Mouse (Mus musculus) layer of hippocampus, adult 9-10 months (tissue): ENCODE data around the gene Sdsl.
"Not testable (repeated sequence)": the region's sequence is repeated elsewhere in the genome, so short reads cannot be mapped to it uniquely, and the experiment has no call there.

ENCODE experiments used
- DNase-seq: peaks from one replicate; pipeline ENCODE4 v3.0.0; 2022; ENCODE audit warnings: low spot score

The Sdsl gene

DNA sequence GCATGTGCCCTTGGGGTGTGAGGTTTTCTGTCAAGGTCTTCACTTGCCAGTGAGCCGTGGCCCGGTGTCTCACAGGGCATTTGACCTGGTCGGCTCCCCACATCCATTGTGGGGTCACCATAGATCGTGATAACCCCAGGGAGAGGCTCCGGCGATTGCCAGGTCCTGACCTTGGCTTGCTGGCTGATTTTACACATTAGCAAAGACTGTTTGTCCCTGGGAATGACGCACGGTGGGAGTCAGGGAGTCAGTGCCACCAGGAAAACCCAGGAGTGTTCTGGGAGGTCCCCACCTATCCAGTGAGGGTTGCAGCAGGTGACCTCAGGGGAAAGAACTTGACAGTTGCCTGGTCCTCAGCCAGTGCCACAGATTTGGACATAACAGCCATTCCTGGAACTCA lies at the start of gene Sdsl:
Gene Sdsl (minus strand): TSS at position 41 of the 400 bp plus-strand sequence.
- DNase-seq: no peak

DNA sequence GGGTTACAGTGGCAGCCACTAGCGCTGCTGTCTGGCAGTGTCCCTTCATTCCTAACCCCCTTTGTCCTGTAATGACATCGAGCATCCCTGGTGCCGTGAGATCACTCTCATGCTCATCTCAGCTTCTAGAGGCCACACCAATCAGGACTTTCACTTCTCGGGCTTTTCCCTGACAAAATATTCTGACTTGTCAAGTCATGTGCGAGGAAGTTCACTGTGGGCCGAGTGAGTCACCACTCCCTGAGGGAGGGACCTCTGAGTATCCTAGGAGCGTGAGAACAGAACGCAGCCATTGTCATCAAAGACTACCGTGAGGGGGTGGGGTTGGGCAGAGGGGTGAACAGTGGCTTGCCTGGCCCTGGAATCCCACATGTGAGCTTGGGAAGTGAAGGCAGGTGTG lies 44.9 kb upstream of the Sdsl start:
- no peak for DNase-seq

DNA sequence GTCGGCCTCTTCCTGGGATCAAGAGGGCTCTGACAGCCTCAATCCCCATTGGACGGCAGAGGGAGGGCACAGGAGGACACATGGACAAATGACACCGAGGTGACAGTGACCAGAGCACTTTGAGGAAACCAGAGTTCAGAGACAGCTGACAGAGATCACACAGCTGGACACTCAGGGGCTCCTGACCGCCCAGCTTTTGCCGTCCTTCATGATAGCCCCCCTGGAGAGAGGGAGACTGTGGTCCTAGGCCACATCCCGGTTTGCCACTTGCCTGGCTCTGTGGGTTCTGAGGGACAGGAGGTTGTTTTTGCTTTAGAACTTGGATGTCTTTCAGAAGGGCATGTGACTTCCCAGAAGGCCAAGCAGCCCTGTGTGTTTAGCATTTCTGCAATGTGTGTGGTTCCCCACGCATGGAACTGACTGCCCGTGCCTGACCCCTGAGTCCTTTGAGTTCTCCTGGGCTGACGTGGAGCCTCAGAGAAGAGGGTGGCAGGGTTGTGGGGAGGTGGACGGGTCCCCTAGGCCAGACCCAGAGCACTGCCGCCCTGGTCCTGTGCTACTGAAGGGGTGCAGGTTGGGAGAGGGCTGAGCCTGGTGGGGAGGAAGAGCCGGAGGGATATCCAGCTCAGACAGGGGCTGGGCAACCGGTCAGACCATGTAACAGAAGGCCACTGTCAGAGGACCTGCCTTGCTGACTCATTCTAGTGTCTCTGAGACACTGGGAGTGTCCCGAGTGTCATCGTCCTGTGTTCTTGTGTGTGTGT lies 43.8 kb upstream of the Sdsl start:
- DNase-seq: no peak

DNA sequence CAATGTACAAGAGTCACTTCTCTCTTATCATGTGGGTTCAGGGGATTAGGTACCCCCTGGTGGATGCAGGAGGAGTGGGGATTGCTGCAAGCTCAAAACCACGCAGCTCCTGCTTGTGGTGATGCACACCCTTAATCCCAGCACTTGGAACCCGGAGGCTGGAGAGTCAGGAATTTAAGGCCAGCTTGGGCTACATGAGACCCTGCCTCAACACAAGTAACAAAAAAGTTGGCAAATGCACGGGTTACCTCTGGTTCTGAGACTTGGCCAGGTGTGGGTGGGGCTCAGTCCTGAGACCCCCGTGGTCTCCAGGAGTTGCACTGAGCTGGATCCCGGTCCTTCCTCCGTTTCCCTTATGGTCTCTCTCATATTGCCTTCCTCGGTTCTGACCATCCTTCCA lies 42.8 kb upstream of the Sdsl start:
- no peak for DNase-seq

DNA sequence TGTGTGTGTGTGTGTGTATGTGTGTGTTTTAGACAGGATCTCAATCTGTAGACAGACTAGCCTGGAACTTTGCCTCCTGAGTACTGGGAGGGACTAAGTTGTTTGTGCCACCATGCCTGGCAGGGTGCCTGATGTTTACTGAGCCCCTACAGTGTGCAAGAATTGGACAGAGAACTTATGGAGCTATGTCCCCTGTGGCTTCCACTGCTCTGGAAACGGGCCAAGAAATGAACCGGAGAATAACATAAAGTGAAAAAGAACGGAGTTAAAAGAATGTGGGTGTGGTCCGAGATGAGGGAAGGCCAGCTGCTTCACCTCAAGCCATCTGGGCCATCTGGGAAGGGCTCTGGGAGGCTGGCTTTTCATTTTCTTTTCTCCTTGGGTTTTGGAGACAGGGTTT lies 42.1 kb upstream of the Sdsl start:
- DNase-seq: no peak

DNA sequence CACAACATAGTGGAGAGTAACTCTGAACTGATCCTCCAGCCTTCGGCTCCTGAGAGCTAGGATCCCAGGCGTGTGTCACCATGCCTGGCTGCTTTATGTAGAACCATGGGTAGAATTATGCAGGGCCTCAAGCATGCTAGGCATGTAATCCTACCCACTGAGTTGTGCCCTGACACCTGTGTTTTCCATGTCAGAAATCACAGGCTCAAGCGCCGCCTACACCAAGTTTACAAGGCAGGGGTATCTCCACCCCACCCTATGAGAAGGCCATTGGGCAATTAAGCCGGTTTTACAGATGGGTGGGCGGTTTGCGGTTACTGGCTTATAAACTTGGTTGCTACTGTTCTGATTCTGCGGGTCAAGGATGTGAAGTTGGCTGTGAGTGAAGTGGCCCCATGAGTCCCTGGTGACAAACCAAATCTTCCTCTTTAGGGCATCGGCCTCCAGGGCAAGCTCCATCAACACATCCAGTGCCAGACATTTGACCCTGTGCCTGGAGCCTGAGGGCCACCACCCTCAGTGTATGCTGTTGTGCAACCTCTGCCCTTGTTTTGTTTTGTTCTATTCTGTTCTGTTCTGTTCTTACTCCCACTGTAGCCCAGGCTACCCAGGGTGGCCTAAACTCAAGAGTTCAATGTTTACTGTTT lies 41.5 kb upstream of the Sdsl start:
- no peak for DNase-seq

DNA sequence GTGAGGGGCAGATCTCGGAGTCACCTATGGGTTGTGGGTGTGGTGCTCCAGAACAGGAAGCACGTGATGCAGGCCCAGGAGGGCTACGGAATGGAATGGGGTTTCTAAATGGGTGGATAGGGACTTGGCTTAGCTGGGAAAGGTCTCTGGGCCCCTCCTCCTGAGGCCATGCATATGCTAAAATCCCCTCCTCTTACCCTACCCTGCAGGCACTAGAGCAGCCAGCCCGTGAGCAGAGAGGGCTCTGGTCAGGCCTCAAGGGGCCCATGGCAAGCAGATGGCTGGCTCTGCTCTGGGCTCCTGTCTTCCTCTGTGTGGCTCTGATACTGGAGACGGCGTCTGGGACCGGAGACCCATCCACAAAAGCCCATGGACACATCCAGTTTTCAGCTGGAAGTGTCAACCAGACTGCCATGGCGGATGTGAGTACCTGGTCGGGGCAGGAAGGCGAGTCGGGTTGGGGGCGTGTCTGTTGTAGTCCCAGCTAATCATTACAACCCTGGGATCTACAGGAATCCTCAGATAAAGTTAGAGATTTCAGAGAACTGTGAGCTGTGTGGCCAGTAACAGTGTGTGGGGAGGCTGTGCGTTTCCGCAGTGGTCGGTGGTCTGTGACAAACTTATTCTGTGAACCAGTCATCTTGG lies 40.4 kb upstream of the Sdsl start:
- no peak for DNase-seq

DNA sequence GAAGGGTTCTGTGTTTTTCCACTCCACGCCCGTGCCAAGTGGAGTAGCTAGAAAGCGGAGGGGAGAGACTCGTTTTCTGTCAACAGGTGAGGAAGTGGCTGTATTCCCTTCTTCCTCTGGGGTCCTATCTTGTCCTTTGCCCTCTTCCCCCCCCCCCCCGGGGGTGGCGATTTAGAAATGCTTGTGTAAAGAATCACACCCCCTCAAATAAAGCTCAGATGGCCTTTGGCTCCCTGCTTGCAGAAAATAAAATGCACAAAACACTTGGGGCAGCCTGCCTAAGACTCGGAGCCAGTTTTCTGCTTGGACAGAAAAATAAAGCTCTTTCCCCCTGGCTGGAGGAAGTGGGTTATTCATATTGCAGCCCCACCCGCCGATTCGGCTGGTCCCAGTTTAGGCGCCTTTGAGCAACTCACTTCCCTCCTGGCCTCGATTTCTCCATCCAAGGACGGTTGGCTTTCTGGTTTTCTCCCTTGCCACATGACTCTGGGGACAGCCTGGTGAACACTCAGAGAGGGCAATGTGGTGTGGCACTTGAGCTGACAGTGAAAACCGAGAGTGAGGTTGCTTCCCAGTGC lies 39.1 kb upstream of the Sdsl start:
- DNase-seq: no peak

DNA sequence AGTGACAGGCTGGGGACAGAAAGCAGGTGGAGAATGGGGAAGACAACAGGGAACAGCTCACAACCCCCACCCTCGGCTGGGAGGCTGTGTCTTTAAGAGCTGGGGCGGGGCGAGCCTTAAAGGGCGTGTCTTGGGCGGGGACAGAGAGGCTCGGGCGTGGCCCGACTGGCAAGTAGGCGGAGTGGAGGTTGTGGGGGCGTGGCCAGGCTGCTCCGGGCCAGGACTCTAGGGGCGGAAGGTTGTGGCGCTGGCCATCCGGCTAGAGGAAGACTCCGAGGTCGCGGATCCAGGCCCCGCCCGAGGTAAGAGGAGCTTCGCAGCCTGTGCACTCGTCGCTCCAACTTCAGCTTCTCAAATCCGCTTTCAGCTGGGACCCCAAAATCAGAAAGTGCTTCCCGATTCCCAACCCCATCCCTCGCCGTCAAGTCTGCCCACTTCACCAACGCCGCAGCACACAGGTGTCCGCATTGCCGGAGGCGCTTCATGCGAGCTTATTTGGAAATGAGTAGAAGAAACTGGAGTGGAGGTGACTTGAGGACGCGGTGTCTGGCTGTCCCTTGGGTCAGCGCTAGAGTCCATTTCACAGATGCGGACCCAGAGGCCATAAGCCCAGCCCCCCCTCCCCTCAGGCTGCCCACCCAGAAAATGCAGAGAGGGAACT lies 38.5 kb upstream of the Sdsl start, which contains the start of gene Slc8b1:
Gene Slc8b1 (plus strand): TSS at position 187 of the 661 bp plus-strand sequence.
- DNase-seq: peak; percentile 70

DNA sequence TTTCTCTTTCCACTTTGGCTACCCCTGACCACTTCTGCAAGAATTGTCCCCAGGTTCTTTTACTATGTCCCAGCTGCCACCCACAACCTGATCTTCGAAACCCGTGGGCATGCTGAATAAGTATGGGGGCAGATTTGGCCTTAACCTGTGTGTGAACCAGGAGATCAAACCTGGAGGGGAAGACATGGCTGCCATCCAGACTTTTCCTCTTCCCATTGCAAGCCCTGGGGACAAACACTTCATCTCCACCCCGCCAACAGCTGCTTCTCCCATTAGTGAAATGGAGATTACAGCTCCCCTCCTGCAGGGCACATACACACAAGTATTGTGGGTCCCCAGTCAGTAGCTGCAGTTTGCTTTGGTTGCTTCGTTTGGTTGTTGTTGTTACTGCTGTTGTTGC lies 34.7 kb upstream of the Sdsl start:
- no peak for DNase-seq

DNA sequence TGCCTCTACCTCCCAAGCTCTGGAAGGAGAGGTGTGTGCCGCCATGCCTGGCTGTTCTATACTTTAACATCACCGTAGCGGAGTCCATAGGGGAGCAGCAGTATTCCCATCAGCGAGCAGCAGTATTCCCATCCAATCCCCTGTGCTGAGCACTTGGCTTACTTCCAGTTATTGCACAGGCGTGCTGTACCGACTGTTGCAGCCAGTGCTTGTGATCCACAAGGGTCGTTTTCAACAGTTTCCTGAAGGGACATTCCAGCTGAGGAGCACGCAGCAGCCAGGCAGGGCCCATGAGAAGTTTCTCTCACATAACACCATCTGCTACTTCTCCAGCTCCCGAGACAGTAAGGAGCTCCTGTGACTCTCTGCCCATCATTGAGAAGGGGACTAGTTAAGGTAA lies 33.9 kb upstream of the Sdsl start:
- DNase-seq: no peak

DNA sequence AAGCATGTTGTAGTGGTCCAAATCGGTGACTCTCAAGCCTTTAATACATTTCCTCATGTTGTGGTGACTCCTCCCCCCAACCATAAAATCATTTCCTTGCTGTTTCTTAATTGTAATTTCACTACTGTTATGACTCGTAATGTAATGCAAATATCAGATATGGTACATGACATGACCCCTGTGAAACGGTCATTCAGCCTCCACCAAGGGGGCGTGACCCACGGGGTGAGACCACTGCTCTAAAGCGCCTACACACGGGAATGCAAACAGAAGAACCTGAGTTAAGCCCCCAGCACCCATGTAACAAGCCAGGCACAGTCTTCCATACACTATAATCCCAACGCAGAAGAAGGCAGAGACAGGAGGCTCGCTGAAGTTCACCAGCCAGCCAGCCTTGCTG lies 33.2 kb upstream of the Sdsl start:
- no peak for DNase-seq

DNA sequence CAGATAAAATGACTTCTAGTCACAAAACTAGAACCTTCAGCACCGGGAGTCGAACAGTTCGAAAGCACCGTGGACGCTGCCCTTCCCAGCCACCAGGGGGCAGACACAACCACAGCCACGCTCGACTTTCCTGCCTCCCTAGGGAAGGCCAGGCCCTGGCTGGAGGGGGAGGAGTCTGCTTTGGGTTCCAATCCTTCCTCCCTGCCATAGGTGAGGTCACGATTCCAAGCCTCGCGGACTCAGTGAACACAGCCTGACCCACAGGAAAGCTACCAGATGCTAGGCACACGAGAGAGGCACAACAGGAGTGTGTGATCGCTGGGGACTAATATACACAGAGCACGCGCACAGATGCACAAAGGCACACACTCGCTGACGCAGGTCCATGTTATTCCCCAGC lies 32.8 kb upstream of the Sdsl start:
- no peak for DNase-seq

DNA sequence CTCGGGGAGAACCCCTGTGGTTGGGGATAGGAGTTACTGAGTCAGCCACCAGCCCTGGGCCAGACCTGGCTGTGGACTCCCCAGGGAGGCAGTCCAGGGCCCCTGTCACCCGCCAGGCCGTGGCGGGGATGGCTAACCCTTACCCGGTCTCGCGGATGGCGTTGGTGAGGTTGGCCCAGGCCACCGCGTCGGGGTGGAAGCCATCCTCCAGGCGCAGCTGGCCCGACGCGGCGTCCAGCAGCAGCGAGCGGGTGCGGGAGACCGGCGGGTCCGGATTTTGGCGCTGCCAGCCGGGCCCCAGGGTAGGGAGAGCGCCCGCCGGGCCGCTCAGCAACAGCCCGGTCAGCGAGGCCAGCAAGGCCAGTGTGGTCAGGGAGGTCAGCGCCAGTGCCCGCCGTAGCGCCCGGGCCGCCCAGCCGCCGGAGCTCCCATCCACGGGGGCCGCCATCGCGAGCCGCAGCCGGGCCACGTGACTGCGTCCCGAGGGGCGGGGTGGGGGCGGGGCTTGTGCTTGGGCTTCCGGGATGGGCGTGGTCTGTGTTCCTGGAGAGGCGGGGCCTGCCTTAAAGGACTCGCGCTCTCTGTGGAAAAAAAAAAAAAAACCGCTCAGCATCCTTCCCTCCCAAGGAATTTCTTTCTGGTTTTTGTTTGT lies 30.7 kb upstream of the Sdsl start, which contains the start of gene Plbd2:
Gene Plbd2 (minus strand): TSS at position 482 of the 652 bp plus-strand sequence.
- no peak for DNase-seq

DNA sequence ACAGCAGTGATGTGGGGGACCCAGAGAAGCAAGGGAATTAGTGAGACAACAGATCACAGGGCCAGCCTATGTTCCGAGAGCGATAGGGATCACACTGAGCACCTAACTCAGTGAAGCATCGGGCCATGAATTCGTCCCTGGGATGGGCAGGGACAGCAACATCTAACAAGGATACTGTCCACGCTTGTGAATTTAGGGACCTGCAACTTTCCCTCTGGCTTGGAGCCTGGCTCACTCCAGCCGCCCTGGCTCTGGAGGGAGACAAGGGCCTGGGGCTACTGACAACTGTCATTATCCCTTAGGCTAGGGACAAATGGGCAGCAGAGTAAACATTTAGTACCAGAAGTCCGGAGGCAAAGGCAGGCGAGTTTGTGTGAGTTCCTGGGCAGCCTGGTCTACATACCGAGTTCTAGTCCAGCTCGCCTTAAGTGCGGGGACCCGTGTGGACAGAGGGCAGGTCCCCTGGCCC lies 30.1 kb upstream of the Sdsl start:
- DNase-seq: no peak

DNA sequence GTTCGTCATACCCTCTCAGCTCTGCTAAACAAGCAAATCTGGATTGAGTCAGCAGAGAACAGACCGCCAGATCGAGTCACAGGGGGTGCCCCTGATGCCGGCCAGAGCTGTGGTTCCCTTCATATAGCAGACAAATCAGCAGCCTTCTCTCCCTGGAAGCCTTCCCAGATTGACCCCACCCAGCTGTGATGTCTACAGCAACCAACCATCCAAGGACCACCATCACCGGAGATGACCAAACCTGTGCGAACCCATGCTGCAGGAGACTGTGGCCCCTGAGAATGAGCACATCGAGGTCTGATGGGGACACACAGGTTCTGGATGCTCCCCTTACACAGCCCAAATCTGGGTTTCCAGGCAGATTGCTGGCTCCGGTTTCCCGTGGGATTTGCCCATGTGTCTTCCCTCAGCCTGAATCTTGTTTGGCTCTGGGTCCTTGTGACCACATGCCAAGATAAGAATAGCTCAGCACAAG lies 29.6 kb upstream of the Sdsl start:
- DNase-seq: no peak

DNA sequence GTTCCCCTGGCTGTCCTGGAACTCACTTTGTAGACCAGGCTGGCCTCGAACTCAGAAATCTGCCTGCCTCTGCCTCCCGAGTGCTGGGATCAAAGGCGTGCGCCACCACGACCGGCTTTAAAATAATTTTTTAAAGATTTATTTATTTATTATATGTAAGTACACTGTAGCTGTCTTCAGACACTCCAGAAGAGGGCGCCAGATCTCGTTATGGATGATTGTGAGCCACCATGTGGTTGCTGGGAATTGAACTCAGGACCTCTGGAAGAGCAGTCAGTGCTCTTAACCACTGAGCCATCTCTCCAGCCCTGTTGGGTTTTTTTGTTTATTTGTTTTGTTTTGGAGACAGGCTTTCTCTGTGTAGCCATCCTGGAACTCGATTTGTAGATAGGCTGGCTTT lies 28.0 kb upstream of the Sdsl start:
- DNase-seq: not testable (repeated sequence)

DNA sequence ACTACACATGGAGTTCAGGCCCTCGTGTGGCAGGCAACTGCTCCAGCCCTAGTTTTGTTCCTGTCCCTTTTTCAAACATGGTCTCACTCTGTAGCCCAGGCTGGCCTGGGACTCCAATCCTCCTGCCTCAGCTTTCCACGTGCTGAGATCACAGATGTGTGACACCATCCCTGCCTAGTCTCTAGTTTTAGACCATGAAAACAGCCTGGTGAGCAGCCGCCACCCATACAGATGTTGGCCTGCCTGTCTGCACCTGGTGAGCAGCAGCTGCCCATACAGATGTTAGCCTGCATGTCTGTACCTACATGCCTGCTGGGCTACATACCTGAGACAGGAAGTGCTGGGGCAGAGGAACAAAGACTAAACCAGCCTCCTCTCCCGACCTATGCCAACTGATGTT lies 26.6 kb upstream of the Sdsl start:
- no peak for DNase-seq

DNA sequence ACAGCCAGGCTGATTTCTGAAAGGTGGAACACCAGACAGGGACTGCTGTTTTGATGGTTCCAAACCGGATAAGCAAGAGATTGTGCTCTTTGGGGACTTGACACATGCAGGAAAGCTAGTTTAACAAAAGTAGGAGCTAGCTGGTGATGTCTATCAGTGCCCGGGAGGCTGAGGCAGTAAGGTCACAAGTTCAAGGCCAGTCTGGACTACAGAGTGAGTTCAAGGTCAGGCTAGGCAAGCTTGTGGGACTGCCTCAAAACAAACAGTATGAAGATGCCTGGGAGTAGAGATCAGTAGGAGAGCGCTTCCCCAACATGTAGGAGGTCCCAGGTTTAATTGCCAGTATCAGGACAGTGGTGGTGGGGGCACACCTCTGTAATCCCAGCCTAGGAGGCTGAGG lies 24.5 kb upstream of the Sdsl start:
- DNase-seq: no peak

DNA sequence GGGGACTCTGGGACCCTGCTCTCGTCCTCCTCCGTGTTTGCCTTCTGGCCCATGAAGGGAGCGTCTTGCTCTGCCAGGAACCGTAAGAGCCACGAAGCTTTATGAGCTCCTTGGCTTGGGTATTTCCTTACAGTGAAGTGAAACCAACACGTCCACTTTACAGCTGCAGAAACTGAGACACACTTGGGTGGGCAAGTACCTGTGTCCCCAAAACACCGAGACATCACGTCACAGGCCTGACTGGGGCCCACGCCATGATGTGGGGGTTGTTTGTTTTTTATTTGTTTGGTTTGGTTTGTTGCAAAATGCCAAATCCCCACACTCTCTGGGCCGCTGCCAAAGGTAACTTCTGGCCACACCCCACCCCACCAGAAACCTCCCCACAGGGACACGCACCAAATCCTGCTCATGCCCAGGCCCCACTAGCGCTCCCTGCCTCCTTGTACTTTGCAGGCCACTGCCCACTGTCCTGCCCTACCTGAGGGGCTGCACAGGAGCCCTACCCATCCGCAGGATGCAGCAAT lies 23.2 kb upstream of the Sdsl start:
- DNase-seq: no peak

DNA sequence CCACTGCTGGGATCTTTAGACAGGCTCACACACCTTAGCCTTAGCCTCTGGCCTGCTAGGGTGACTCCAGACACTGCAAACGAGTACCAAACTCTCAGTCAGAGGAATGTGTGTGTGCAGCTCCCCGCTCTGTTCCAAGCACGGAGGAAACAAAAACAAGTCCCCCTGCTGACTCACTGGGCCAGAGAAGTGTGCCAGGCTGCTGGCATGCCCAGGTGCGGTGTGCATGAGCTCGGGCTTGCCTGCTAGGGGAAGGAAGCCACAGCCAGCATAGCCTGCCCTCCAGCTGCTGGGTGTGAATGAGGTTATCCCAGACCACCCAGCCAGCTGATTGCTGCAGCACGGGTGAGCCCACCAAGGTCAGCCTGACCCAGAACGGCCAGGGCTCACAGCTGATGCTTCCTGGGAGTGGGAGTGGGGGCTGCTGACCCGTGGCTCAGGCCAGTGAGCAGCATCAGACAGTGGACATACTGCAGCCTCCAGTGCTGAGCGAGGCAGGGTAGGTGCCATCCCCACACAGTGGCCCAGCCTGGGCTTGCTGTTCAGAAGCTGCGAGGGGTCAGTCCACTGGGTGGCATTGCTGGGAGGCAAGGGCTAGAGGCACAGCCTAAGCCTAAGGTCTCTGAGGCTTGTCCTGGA lies 22.6 kb upstream of the Sdsl start:
- no peak for DNase-seq
